Mouse (Mus musculus) heart, embryonic 13.5 days (tissue): Measurements from ENCODE around the gene Gm49321. TPM values are rescaled to one million over a fixed set of nuclear protein-coding genes. Genes with fewer than 3 reads are reported as not detected.

Source experiments
- ATAC-seq: fragments of 200-750 bp; cut with Nextera tagmentation; 2 replicates; pipeline ENCODE4 v1.8.0; 2017; ENCODE audit warnings: moderate TSS enrichment; ENCODE audit not compliant: insufficient number of reproducible peaks, low FRiP score, low TSS enrichment; ENCODE audit errors: extremely low read depth
- H3K27ac ChIP-seq: fragments of 300-500 bp; sonication (generic); replicated peaks from 2 replicates; pipeline ENCODE4 v1.5.1; 2015; ENCODE audit warnings: moderate library complexity, mild to moderate bottlenecking, inconsistent platforms
- H3K27me3 ChIP-seq: fragments of 300-500 bp; sonication (generic); replicated peaks from 2 replicates; pipeline ENCODE4 v1.6.1; 2015; ENCODE audit warnings: mild to moderate bottlenecking, inconsistent platforms
- H3K36me3 ChIP-seq: fragments of 300-500 bp; sonication (generic); 2 replicates; pipeline ENCODE4 v1.6.1; 2015; ENCODE audit warnings: mild to moderate bottlenecking, inconsistent platforms
- H3K4me1 ChIP-seq: fragments of 300-500 bp; sonication (generic); 2 replicates; pipeline ENCODE4 v1.6.1; 2015; ENCODE audit warnings: inconsistent platforms
- H3K4me2 ChIP-seq: fragments of 300-500 bp; sonication (generic); 2 replicates; pipeline ENCODE4 v1.6.1; 2015; ENCODE audit warnings: inconsistent platforms, mild to moderate bottlenecking, moderate library complexity
- H3K4me3 ChIP-seq: fragments of 300-500 bp; sonication (generic); 2 replicates; pipeline ENCODE4 v1.5.1; 2015; ENCODE audit warnings: moderate library complexity, mild to moderate bottlenecking, inconsistent platforms
- H3K9ac ChIP-seq: fragments of 300-500 bp; sonication (generic); 2 replicates; pipeline ENCODE4 v1.6.1; 2015; ENCODE audit warnings: inconsistent platforms, mild to moderate bottlenecking, moderate library complexity
- H3K9me3 ChIP-seq: fragments of 300-500 bp; sonication (generic); 2 replicates; pipeline ENCODE4 v1.6.1; 2016; ENCODE audit warnings: inconsistent platforms
- WGBS: fragments of 180-500 bp; shearing (Covaris S2); methylation state at CpG from one replicate; pipeline ENCODE4 v1.1.7; 2015; ENCODE audit warnings: mixed read lengths; 5-methylcytosine and 5-hydroxymethylcytosine counted together
- polyA plus RNA-seq: library from polyadenylated mRNA; unstranded; fragments of >200 nt; fragmentation: Nextera tagmentation; extraction: Ambion mirVana; gene quantifications from 2 replicates; pipeline ENCODE4 v1.2.1, GENCODE M21; 2015

The Gm49321 gene
- polyA plus RNA-seq, 1 experiment from 2014 or later: 7.8 TPM

GRCm38 (mm10) chr12:73905555-73905954 is 31.9 kb upstream of the Gm49321 start:
- WGBS: 73% methylated on average over 4 of the region's 4 CpGs
- H3K9ac ChIP-seq: no peak overlapping the region
- ATAC-seq: no peak
- no peak overlapping the region for H3K27ac ChIP-seq
- H3K4me1 ChIP-seq: peaks cover 17% of the 10 kb centered on the region
- H3K27me3 ChIP-seq: no peaks in the 10 kb centered on the region
- no peaks in the 10 kb centered on the region for H3K36me3 ChIP-seq
- no peak overlapping the region for H3K4me2 ChIP-seq
- H3K9me3 ChIP-seq: no peaks in the 10 kb centered on the region
- H3K4me3 ChIP-seq: no peak overlapping the region

- Histone ChIP-seq H3K4me3 (peak overlapping the region; percentile 91), H3K27me3 (no peaks in the 10 kb centered on the region), H3K9me3 (no peaks in the 10 kb centered on the region), H3K4me2 (peak overlapping the region; percentile 80), H3K4me1 (peaks cover 25% of the 10 kb centered on the region), H3K27ac (peak overlapping the region; percentile 91), H3K9ac (peak overlapping the region; percentile 84), H3K36me3 (no peaks in the 10 kb centered on the region)
- WGBS: under 1% methylated on average over 18 of the region's 18 CpGs
- no peak for ATAC-seq
Measured at GRCm38 (mm10) chr12:73907079-73907672, 30.3 kb upstream of the Gm49321 start.

- peak overlapping the region; percentile 80 for H3K4me2 ChIP-seq
- H3K9ac ChIP-seq: peak overlapping the region; percentile 100
- H3K27me3 ChIP-seq: no peaks in the 10 kb centered on the region
- no peaks in the 10 kb centered on the region for H3K9me3 ChIP-seq
- 0% methylated on average over 48 of the region's 51 CpGs for WGBS
- peak overlapping the region; percentile 91 for H3K4me3 ChIP-seq
- H3K27ac ChIP-seq: peak overlapping the region; percentile 100
- peaks cover 27% of the 10 kb centered on the region for H3K4me1 ChIP-seq
- no peaks in the 10 kb centered on the region for H3K36me3 ChIP-seq
- ATAC-seq: peak; percentile 99
Measured at GRCm38 (mm10) chr12:73907673-73908150, 29.7 kb upstream of the Gm49321 start.

GRCm38 (mm10) chr12:73908274-73909012 is 29.0 kb upstream of the Gm49321 start:
- WGBS: 0% methylated on average over 66 of the region's 76 CpGs
- peak overlapping the region; percentile 91 for H3K4me3 ChIP-seq
- peak overlapping the region; percentile 100 for H3K9ac ChIP-seq
- peak overlapping the region; percentile 80 for H3K4me2 ChIP-seq
- peak; percentile 27; the same call in 1 of the 2 replicates for ATAC-seq
- peaks cover 33% of the 10 kb centered on the region for H3K4me1 ChIP-seq
- H3K27ac ChIP-seq: peak overlapping the region; percentile 100
- no peaks in the 10 kb centered on the region for H3K36me3 ChIP-seq
- no peaks in the 10 kb centered on the region for H3K9me3 ChIP-seq
- H3K27me3 ChIP-seq: no peaks in the 10 kb centered on the region

- no peaks in the 10 kb centered on the region for H3K27me3 ChIP-seq
- peaks cover 36% of the 10 kb centered on the region for H3K4me1 ChIP-seq
- H3K27ac ChIP-seq: peak overlapping the region; percentile 100
- H3K4me3 ChIP-seq: peak overlapping the region; percentile 91
- H3K9me3 ChIP-seq: no peaks in the 10 kb centered on the region
- H3K36me3 ChIP-seq: no peaks in the 10 kb centered on the region
- ATAC-seq: no peak
- peak overlapping the region; percentile 100 for H3K9ac ChIP-seq
- under 1% methylated on average over 6 of the region's 6 CpGs for WGBS
- H3K4me2 ChIP-seq: peak overlapping the region; percentile 80
Measured at GRCm38 (mm10) chr12:73909013-73909575, 28.4 kb upstream of the Gm49321 start.

- 86% methylated on average over 5 of the region's 5 CpGs for WGBS
- no peak overlapping the region for H3K27ac ChIP-seq
- no peak overlapping the region for H3K4me2 ChIP-seq
- no peaks in the 10 kb centered on the region for H3K27me3 ChIP-seq
- 0 out of 2 replicates have a peak, but pooled peaks cover 3% of the 10 kb centered on the region for H3K36me3 ChIP-seq
- H3K4me3 ChIP-seq: no peak overlapping the region
- H3K9ac ChIP-seq: no peak overlapping the region
- H3K9me3 ChIP-seq: no peaks in the 10 kb centered on the region
- ATAC-seq: no peak
- peaks cover 38% of the 10 kb centered on the region for H3K4me1 ChIP-seq
Measured at GRCm38 (mm10) chr12:73918479-73918878, 19.0 kb upstream of the Gm49321 start.

GRCm38 (mm10) chr12:73930266-73930665 is 7.2 kb upstream of the Gm49321 start:
- Histone ChIP-seq H3K27me3 (no peaks in the 10 kb centered on the region), H3K4me3 (no peak overlapping the region), H3K4me1 (peaks cover 5% of the 10 kb centered on the region; the same call in 1 of the 2 replicates), H3K4me2 (no peak overlapping the region), H3K36me3 (peaks cover 81% of the 10 kb centered on the region), H3K27ac (no peak overlapping the region; the same call in 1 of the 2 replicates), H3K9ac (no peak overlapping the region), H3K9me3 (no peaks in the 10 kb centered on the region)
- WGBS: 56% methylated on average over 3 of the region's 3 CpGs
- no peak for ATAC-seq

GRCm38 (mm10) chr12:73931274-73931673 is 6.2 kb upstream of the Gm49321 start:
- Histone ChIP-seq H3K4me2 (no peak overlapping the region), H3K27me3 (no peaks in the 10 kb centered on the region), H3K4me1 (no peaks in the 10 kb centered on the region), H3K27ac (no peak overlapping the region), H3K9me3 (no peaks in the 10 kb centered on the region), H3K9ac (no peak overlapping the region), H3K4me3 (no peak overlapping the region), H3K36me3 (peaks cover 89% of the 10 kb centered on the region)
- 48% methylated on average over 5 of the region's 5 CpGs for WGBS
- ATAC-seq: no peak

- H3K4me3 ChIP-seq: no peak overlapping the region
- no peak overlapping the region for H3K9ac ChIP-seq
- H3K9me3 ChIP-seq: no peaks in the 10 kb centered on the region
- 64% methylated on average over 2 of the region's 2 CpGs for WGBS
- peaks cover 94% of the 10 kb centered on the region for H3K36me3 ChIP-seq
- no peak overlapping the region for H3K27ac ChIP-seq
- H3K4me1 ChIP-seq: no peaks in the 10 kb centered on the region
- no peak overlapping the region for H3K4me2 ChIP-seq
- ATAC-seq: no peak
- no peaks in the 10 kb centered on the region for H3K27me3 ChIP-seq
Measured at GRCm38 (mm10) chr12:73934528-73934927, 2.9 kb upstream of the Gm49321 start.

GRCm38 (mm10) chr12:73939542-73939941 is 2.1 kb downstream of the Gm49321 start:
- H3K27me3 ChIP-seq: no peaks in the 10 kb centered on the region
- peaks cover 12% of the 10 kb centered on the region; the same call in 1 of the 2 replicates for H3K4me1 ChIP-seq
- H3K36me3 ChIP-seq: peaks cover 92% of the 10 kb centered on the region
- no peak for ATAC-seq
- H3K4me2 ChIP-seq: no peak overlapping the region
- 80% methylated on average over 6 of the region's 6 CpGs for WGBS
- H3K9me3 ChIP-seq: no peaks in the 10 kb centered on the region
- H3K4me3 ChIP-seq: no peak overlapping the region
- no peak overlapping the region for H3K9ac ChIP-seq
- H3K27ac ChIP-seq: no peak overlapping the region

- ATAC-seq: no peak
- 76% methylated on average over 4 of the region's 4 CpGs for WGBS
- H3K4me1 ChIP-seq: peaks cover 27% of the 10 kb centered on the region
- peak overlapping the region; percentile 81 for H3K27ac ChIP-seq
- no peaks in the 10 kb centered on the region for H3K9me3 ChIP-seq
- H3K27me3 ChIP-seq: no peaks in the 10 kb centered on the region
- peak overlapping the region; percentile 82 for H3K9ac ChIP-seq
- peak overlapping the region; percentile 55 for H3K4me3 ChIP-seq
- peaks cover 41% of the 10 kb centered on the region for H3K36me3 ChIP-seq
- peak overlapping the region; percentile 70 for H3K4me2 ChIP-seq
Measured at GRCm38 (mm10) chr12:73948415-73948814, 11.0 kb downstream of the Gm49321 start.
